Mouse (Mus musculus) MEL-GATA-1-ER (cell line): ENCODE results near the gene Cradd.

ENCODE experiments used
- DNase-seq: peaks from one replicate; pipeline ENCODE4 v3.0.0-alpha.2; 2012; ENCODE audit warnings: low read depth; ENCODE audit errors: extremely low read depth

Cradd gene

GRCm38 (mm10) chr10:95244961-95245679 is 78.8 kb downstream of the Cradd start:
- no peak for DNase-seq

GRCm38 (mm10) chr10:95239196-95240069 is 84.5 kb downstream of the Cradd start:
- DNase-seq = no peak

GRCm38 (mm10) chr10:95238667-95239066 is 85.3 kb downstream of the Cradd start:
- no peak for DNase-seq

- DNase-seq = no peak
These were observed 87.7 kb downstream of the Cradd start for GRCm38 (mm10) chr10:95236226-95236625.

- no peak for DNase-seq
These were observed 89.3 kb downstream of the Cradd start for GRCm38 (mm10) chr10:95234661-95235060.

- no peak for DNase-seq
These were observed 90.9 kb downstream of the Cradd start for GRCm38 (mm10) chr10:95233044-95233443.

- no peak for DNase-seq
These were observed 91.4 kb downstream of the Cradd start for GRCm38 (mm10) chr10:95232554-95232953.

- no peak for DNase-seq
These were observed 95.7 kb downstream of the Cradd start for GRCm38 (mm10) chr10:95228192-95228591.

- no peak for DNase-seq
These were observed 96.3 kb downstream of the Cradd start for GRCm38 (mm10) chr10:95227590-95227989.

- peak; percentile 28 for DNase-seq
These were observed 97.2 kb downstream of the Cradd start for GRCm38 (mm10) chr10:95226772-95227171.

- no peak for DNase-seq
These were observed 98.9 kb downstream of the Cradd start for GRCm38 (mm10) chr10:95225006-95225405.

GRCm38 (mm10) chr10:95223211-95223610 is 100.7 kb downstream of the Cradd start:
- no peak for DNase-seq

GRCm38 (mm10) chr10:95221914-95222313 is 102.0 kb downstream of the Cradd start:
- DNase-seq = no peak

GRCm38 (mm10) chr10:95220536-95220935 is 103.4 kb downstream of the Cradd start:
- DNase-seq = no peak

GRCm38 (mm10) chr10:95218683-95219060 is 105.3 kb downstream of the Cradd start:
- no peak for DNase-seq

- DNase-seq = no peak
These were observed 105.8 kb downstream of the Cradd start for GRCm38 (mm10) chr10:95217956-95218682.

- no peak for DNase-seq
These were observed 108.6 kb downstream of the Cradd start for GRCm38 (mm10) chr10:95215324-95215723.

- DNase-seq = no peak
These were observed 110.1 kb downstream of the Cradd start for GRCm38 (mm10) chr10:95213820-95214219.

- DNase-seq = no peak
These were observed 110.6 kb downstream of the Cradd start for GRCm38 (mm10) chr10:95213311-95213710.

- DNase-seq = no peak
These were observed 112.3 kb downstream of the Cradd start for GRCm38 (mm10) chr10:95211660-95212059.

- DNase-seq = peak; percentile 65
These were observed 113.1 kb downstream of the Cradd start for GRCm38 (mm10) chr10:95210664-95211372.
